Mouse (Mus musculus) CH12.LX (cell line): ENCODE results near the gene Gm10778. TPM values are rescaled to one million over a fixed set of nuclear protein-coding genes. Genes with fewer than 3 reads are reported as not detected.

Source experiments
- polyA plus RNA-seq: library from polyadenylated mRNA; unstranded; fragments of >175 nt; gene quantifications from 2 replicates; pipeline ENCODE4 v1.2.1, GENCODE M21; 2012; ENCODE audit warnings: low read depth; ENCODE audit not compliant: insufficient read length
- total RNA-seq, 2 experiments: library from RNA; depleted of rRNA; stranded (reverse); fragments of 300-350 nt in 1 of 2; fragments of >200 nt in 1 of 2; gene quantifications; 2 replicates each; pipeline ENCODE4 v1.2.3; 2012 to 2014

Gm10778 gene
- total and polyA plus RNA-seq, 3 experiments, result 2.8 to 7.1 (median 3.2) TPM

Other genes starting within 250 kb of the Gm10778 start
- gene Nfic, start 193.4 kb upstream of the Gm10778 start, total RNA-seq (2012; rRNA removed), result 4.4 and 4.7 TPM in 2 replicates
- gene Nfic, start 193.4 kb upstream of the Gm10778 start, total RNA-seq (2014; rRNA removed), result 0.07 and 0.34 TPM in 2 replicates
- gene Nfic, start 193.4 kb upstream of the Gm10778 start, polyA plus RNA-seq, result 3.8 and 4.0 TPM in 2 replicates
- gene Celf5, start 166.3 kb upstream of the Gm10778 start, total RNA-seq (2012; rRNA removed), result 0.08 and 0.17 TPM in 2 replicates
- not detected in 2 replicates for gene Celf5, start 166.3 kb upstream of the Gm10778 start, total RNA-seq (2014; rRNA removed)
- 0.07 and 0.12 TPM in 2 replicates for gene Celf5, start 166.3 kb upstream of the Gm10778 start, polyA plus RNA-seq
- gene Ncln, start 152.7 kb upstream of the Gm10778 start, total RNA-seq (2012; rRNA removed), result 99.5 and 104 TPM in 2 replicates
- gene Ncln, start 152.7 kb upstream of the Gm10778 start, total RNA-seq (2014; rRNA removed), result 41.5 and 41.7 TPM in 2 replicates
- 80.5 and 89.5 TPM in 2 replicates for gene Ncln, start 152.7 kb upstream of the Gm10778 start, polyA plus RNA-seq
- 0.25 and 0.30 TPM in 2 replicates for gene S1pr4, start 148.9 kb upstream of the Gm10778 start, total RNA-seq (2012; rRNA removed)
- not detected in 2 replicates for gene S1pr4, start 148.9 kb upstream of the Gm10778 start, total RNA-seq (2014; rRNA removed)
- gene S1pr4, start 148.9 kb upstream of the Gm10778 start, polyA plus RNA-seq, result 0.16 and 0.19 TPM in 2 replicates
- gene Gna15, start 124.8 kb upstream of the Gm10778 start, total RNA-seq (2012; rRNA removed), result 9.9 and 10.0 TPM in 2 replicates
- gene Gna15, start 124.8 kb upstream of the Gm10778 start, total RNA-seq (2014; rRNA removed), result 5.2 and 5.5 TPM in 2 replicates
- 4.9 and 5.2 TPM in 2 replicates for gene Gna15, start 124.8 kb upstream of the Gm10778 start, polyA plus RNA-seq
- gene Gna11, start 103.9 kb upstream of the Gm10778 start, total RNA-seq (2012; rRNA removed), result 7.2 and 9.0 TPM in 2 replicates
- gene Gna11, start 103.9 kb upstream of the Gm10778 start, total RNA-seq (2014; rRNA removed), result 4.1 and 4.3 TPM in 2 replicates
- 6.9 and 8.7 TPM in 2 replicates for gene Gna11, start 103.9 kb upstream of the Gm10778 start, polyA plus RNA-seq
- 93.5 and 114 TPM in 2 replicates for gene Aes, start 89.6 kb upstream of the Gm10778 start, total RNA-seq (2012; rRNA removed)
- 7.3 and 11.5 TPM in 2 replicates for gene Aes, start 89.6 kb upstream of the Gm10778 start, total RNA-seq (2014; rRNA removed)
- gene Aes, start 89.6 kb upstream of the Gm10778 start, polyA plus RNA-seq, result 23.4 and 25.1 TPM in 2 replicates
- gene Tle2, start 74.5 kb upstream of the Gm10778 start, total RNA-seq (2012; rRNA removed), result 0.30 TPM in 1 of 2 replicates, not detected in the other
- gene Tle2, start 74.5 kb upstream of the Gm10778 start, total RNA-seq (2014; rRNA removed), result not detected in 2 replicates
- 0.29 TPM in 1 of 2 replicates, not detected in the other for gene Tle2, start 74.5 kb upstream of the Gm10778 start, polyA plus RNA-seq
- gene Tle6, start 48.0 kb upstream of the Gm10778 start, total RNA-seq (2012; rRNA removed), result 1.2 and 1.3 TPM in 2 replicates
- 0.30 and 1.2 TPM in 2 replicates for gene Tle6, start 48.0 kb upstream of the Gm10778 start, total RNA-seq (2014; rRNA removed)
- 0.39 and 0.63 TPM in 2 replicates for gene Tle6, start 48.0 kb upstream of the Gm10778 start, polyA plus RNA-seq
- 1.5 and 2.3 TPM in 2 replicates for gene BC025920, start 42.8 kb upstream of the Gm10778 start, total RNA-seq (2012; rRNA removed)
- 1.4 and 1.7 TPM in 2 replicates for gene BC025920, start 42.8 kb upstream of the Gm10778 start, total RNA-seq (2014; rRNA removed)
- 1.6 and 2.3 TPM in 2 replicates for gene BC025920, start 42.8 kb upstream of the Gm10778 start, polyA plus RNA-seq
- gene Sirt6, start 21.3 kb upstream of the Gm10778 start, total RNA-seq (2012; rRNA removed), result 11.2 and 17.8 TPM in 2 replicates
- 12.3 and 16.9 TPM in 2 replicates for gene Sirt6, start 21.3 kb upstream of the Gm10778 start, total RNA-seq (2014; rRNA removed)
- 34.6 and 36.4 TPM in 2 replicates for gene Sirt6, start 21.3 kb upstream of the Gm10778 start, polyA plus RNA-seq
- gene Ankrd24, start 20.5 kb upstream of the Gm10778 start, total RNA-seq (2012; rRNA removed), result 3.2 and 4.2 TPM in 2 replicates
- gene Ankrd24, start 20.5 kb upstream of the Gm10778 start, total RNA-seq (2014; rRNA removed), result 5.4 and 5.5 TPM in 2 replicates
- gene Ankrd24, start 20.5 kb upstream of the Gm10778 start, polyA plus RNA-seq, result 2.4 and 3.7 TPM in 2 replicates
- 5.0 and 7.0 TPM in 2 replicates for gene Zfp433, start 55.8 kb downstream of the Gm10778 start, total RNA-seq (2012; rRNA removed)
- 9.6 and 10.2 TPM in 2 replicates for gene Zfp433, start 55.8 kb downstream of the Gm10778 start, total RNA-seq (2014; rRNA removed)
- gene Zfp433, start 55.8 kb downstream of the Gm10778 start, polyA plus RNA-seq, result 6.0 and 9.3 TPM in 2 replicates
- gene Gm3055, start 122.1 kb downstream of the Gm10778 start, total RNA-seq (2012; rRNA removed), result 7.3 and 11.5 TPM in 2 replicates
- gene Gm3055, start 122.1 kb downstream of the Gm10778 start, total RNA-seq (2014; rRNA removed), result 12.6 and 13.2 TPM in 2 replicates
- gene Gm3055, start 122.1 kb downstream of the Gm10778 start, polyA plus RNA-seq, result 8.0 and 9.5 TPM in 2 replicates
- gene Gm4767, start 163.1 kb downstream of the Gm10778 start, total RNA-seq (2012; rRNA removed), result 0.89 and 1.4 TPM in 2 replicates
- 3.8 and 4.2 TPM in 2 replicates for gene Gm4767, start 163.1 kb downstream of the Gm10778 start, total RNA-seq (2014; rRNA removed)
- gene Gm4767, start 163.1 kb downstream of the Gm10778 start, polyA plus RNA-seq, result 0.51 and 1.3 TPM in 2 replicates
- gene Gm32687, start 214.9 kb downstream of the Gm10778 start, total RNA-seq (2012; rRNA removed), result 2.5 and 2.6 TPM in 2 replicates
- gene Gm32687, start 214.9 kb downstream of the Gm10778 start, total RNA-seq (2014; rRNA removed), result 8.0 and 8.5 TPM in 2 replicates
- 1.7 and 3.8 TPM in 2 replicates for gene Gm32687, start 214.9 kb downstream of the Gm10778 start, polyA plus RNA-seq